Mouse (Mus musculus) adipocyte (in vitro differentiated cells): ENCODE measurements around the gene Creb3l2.

ENCODE experiments used
- DNase-seq: peaks from one replicate; pipeline ENCODE4 v3.0.0-alpha.2; 2016; ENCODE audit warnings: low spot score

Gene Creb3l2

GRCm38 (mm10) chr6:37370566-37370965, 71.4 kb downstream of the Creb3l2 start:
- no peak for DNase-seq

GRCm38 (mm10) chr6:37369750-37370149, 72.2 kb downstream of the Creb3l2 start:
- no peak for DNase-seq

- no peak for DNase-seq
Measured at GRCm38 (mm10) chr6:37368281-37368680, 73.7 kb downstream of the Creb3l2 start.

- DNase-seq, result no peak
Measured at GRCm38 (mm10) chr6:37366991-37367390, 75.0 kb downstream of the Creb3l2 start.

- DNase-seq, result no peak
Measured at GRCm38 (mm10) chr6:37365179-37365578, 76.8 kb downstream of the Creb3l2 start.

GRCm38 (mm10) chr6:37364361-37364760, 77.6 kb downstream of the Creb3l2 start:
- DNase-seq, result no peak

GRCm38 (mm10) chr6:37360813-37361385, 81.0 kb downstream of the Creb3l2 start:
- no peak for DNase-seq

GRCm38 (mm10) chr6:37354449-37355179, 87.3 kb downstream of the Creb3l2 start:
- DNase-seq, result peak; percentile 91

- DNase-seq, result no peak
Measured at GRCm38 (mm10) chr6:37353616-37354015, 88.3 kb downstream of the Creb3l2 start.

GRCm38 (mm10) chr6:37351731-37352380, 90.1 kb downstream of the Creb3l2 start:
- DNase-seq, result peak; percentile 84

GRCm38 (mm10) chr6:37350315-37350714, 91.6 kb downstream of the Creb3l2 start:
- no peak for DNase-seq

GRCm38 (mm10) chr6:37347606-37348005, 94.3 kb downstream of the Creb3l2 start:
- DNase-seq, result peak; percentile 80

- DNase-seq, result no peak
Measured at GRCm38 (mm10) chr6:37338055-37338454, 103.9 kb downstream of the Creb3l2 start.

GRCm38 (mm10) chr6:37336831-37337260, 105.1 kb downstream of the Creb3l2 start:
- DNase-seq, result no peak

- DNase-seq, result no peak
Measured at GRCm38 (mm10) chr6:37336381-37336780, 105.6 kb downstream of the Creb3l2 start.

GRCm38 (mm10) chr6:37332846-37333245, 109.1 kb downstream of the Creb3l2 start:
- DNase-seq, result no peak

GRCm38 (mm10) chr6:37329901-37330864, 111.8 kb downstream of the Creb3l2 start:
- peak; percentile 64 for DNase-seq

GRCm38 (mm10) chr6:37329376-37329775, 112.6 kb downstream of the Creb3l2 start:
- DNase-seq, result no peak

- no peak for DNase-seq
Measured at GRCm38 (mm10) chr6:37328671-37329070, 113.3 kb downstream of the Creb3l2 start.

- peak; percentile 37 for DNase-seq
Measured at GRCm38 (mm10) chr6:37327519-37327918, 114.4 kb downstream of the Creb3l2 start.

- DNase-seq, result peak; percentile 97
Measured at GRCm38 (mm10) chr6:37326603-37326955, 115.4 kb downstream of the Creb3l2 start.
